Mouse (Mus musculus) heart, adult 2 months (tissue): ENCODE data around the gene Cgrrf1. TPM values are rescaled to one million over a fixed set of nuclear protein-coding genes. Genes with fewer than 3 reads are reported as not detected.

Source experiments
- DNase-seq, 2 experiments: peaks; one replicate each; pipeline ENCODE4 v3.0.0; 2021
- H3K27ac ChIP-seq: fragments of 200-600 bp; 2 replicates; pipeline ENCODE4 v1.8.1; 2022
- H3K27me3 ChIP-seq: fragments of 200-500 bp; 2 replicates; pipeline ENCODE4 v1.6.1; 2012; ENCODE audit warnings: mild to moderate bottlenecking, low read length, inconsistent platforms, mixed read lengths; ENCODE audit not compliant: control insufficient read depth, insufficient read depth
- H3K36me3 ChIP-seq: fragments of 200-500 bp; 2 replicates; pipeline ENCODE4 v1.6.1; 2012; ENCODE audit warnings: low read length, inconsistent platforms; ENCODE audit not compliant: control insufficient read depth, insufficient read depth
- H3K4me1 ChIP-seq: fragments of 200-500 bp; 2 replicates; pipeline ENCODE4 v1.6.1; 2011; ENCODE audit warnings: low read length; ENCODE audit not compliant: control insufficient read depth, insufficient read depth
- H3K4me3 ChIP-seq: fragments of 200-600 bp; 2 replicates; pipeline ENCODE4 v1.8.1; 2022
- H3K79me2 ChIP-seq: fragments of 200-500 bp; replicated peaks from 2 replicates; pipeline ENCODE4 v1.6.1; 2012; ENCODE audit warnings: mild to moderate bottlenecking, inconsistent platforms, low read length, moderate library complexity, mixed read lengths; ENCODE audit not compliant: control insufficient read depth, insufficient read depth
- H3K9ac ChIP-seq: fragments of 200-500 bp; 2 replicates; pipeline ENCODE4 v1.6.1; 2012; ENCODE audit warnings: low read depth, mild to moderate bottlenecking, control low read depth, inconsistent platforms, low read length, mixed read lengths
- CTCF ChIP-seq: fragments of 200-600 bp; IDR thresholded peaks from 2 replicates; pipeline ENCODE4 v1.8.1; 2022; ENCODE audit warnings: antibody characterized with exemption, mild to moderate bottlenecking, moderate library complexity
- EP300 ChIP-seq: fragments of 200-500 bp; IDR thresholded peaks from 2 replicates; pipeline ENCODE4 v1.6.1; 2011; ENCODE audit warnings: low read depth, low read length, control low read depth; ENCODE audit not compliant: insufficient read depth
- POLR2A ChIP-seq: fragments of 200-500 bp; IDR thresholded peaks from 2 replicates; pipeline ENCODE4 v1.6.1; 2011; ENCODE audit warnings: mild to moderate bottlenecking, low read depth, low read length, control low read depth; ENCODE audit not compliant: insufficient read depth
- WGBS: fragments of 180-500 bp; shearing (Covaris S2); methylation state at CpG from one replicate; pipeline ENCODE4 v1.1.7; 2018; 5-methylcytosine and 5-hydroxymethylcytosine counted together
- intact Hi-C: fragments of 180-260 bp; cut with DNase I; formaldehyde crosslinking; loops from one replicate; pipeline ENCODE4 v1.15.1; 2025
- polyA plus RNA-seq: library from polyadenylated mRNA; depleted of rRNA; stranded (reverse); fragments of >200 nt; gene quantifications from 2 replicates; pipeline ENCODE4 v1.2.3, GENCODE M21; 2012
- total RNA-seq, 2 experiments: library from RNA; stranded (reverse); gene quantifications; 2 replicates each; pipeline ENCODE4 v1.2.3; 2021

The Cgrrf1 gene
- total and polyA plus RNA-seq, 3 experiments = 20.6 to 38.5 (median 33.5) TPM

- H3K27ac ChIP-seq = no peak overlapping the region
- TF ChIP-seq POLR2A = no peak
- no peak for TF ChIP-seq CTCF
- TF ChIP-seq EP300 = no peak
- H3K4me1 ChIP-seq = 0 out of 2 replicates have a peak, but pooled peaks cover 1% of the 10 kb centered on the region
- H3K9ac ChIP-seq = no peak overlapping the region
- no peaks in the 10 kb centered on the region for H3K27me3 ChIP-seq
- no peaks in the 10 kb centered on the region for H3K79me2 ChIP-seq
- H3K4me3 ChIP-seq = no peak overlapping the region
- intact Hi-C loops = no loop called here
- H3K36me3 ChIP-seq = peaks cover 3% of the 10 kb centered on the region
- 74% methylated on average over 3 of the region's 3 CpGs for WGBS
- no peak for DNase-seq
These were observed 31.1 kb upstream of the Cgrrf1 start for GRCm38 (mm10) chr14:46800684-46801345.

DNA sequence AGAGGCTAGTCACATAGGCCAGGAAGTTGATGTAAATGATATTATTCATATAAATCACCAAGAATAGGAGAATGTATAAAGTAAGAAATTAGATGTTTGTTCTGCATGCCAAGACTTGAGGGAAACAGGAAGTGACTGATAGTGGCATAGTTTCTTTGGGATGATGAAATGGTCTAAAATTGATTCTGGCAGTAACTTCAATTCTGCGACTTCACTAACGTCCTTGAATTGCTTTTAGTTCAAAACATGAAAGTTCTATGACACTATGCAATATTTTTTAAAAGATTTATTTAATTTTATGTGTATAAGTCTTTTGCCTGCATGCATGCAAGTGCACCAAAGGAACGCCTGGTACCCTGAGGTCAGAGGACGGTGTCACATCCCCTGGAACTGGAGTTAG lies 28.7 kb upstream of the Cgrrf1 start:
- WGBS = 79% methylated on average over 4 of the region's 4 CpGs
- intact Hi-C loops = no loop called here

GRCm38 (mm10) chr14:46803791-46804190 lies 28.1 kb upstream of the Cgrrf1 start:
- DNase-seq = no peak
- intact Hi-C loops = no loop called here
- 0 out of 2 replicates have a peak, but pooled peaks cover 1% of the 10 kb centered on the region for H3K4me1 ChIP-seq
- H3K9ac ChIP-seq = no peak overlapping the region
- WGBS = 51% methylated on average over 1 of the region's 1 CpGs
- TF ChIP-seq CTCF = no peak
- TF ChIP-seq POLR2A = no peak
- TF ChIP-seq EP300 = no peak
- H3K4me3 ChIP-seq = no peak overlapping the region
- peaks cover 4% of the 10 kb centered on the region for H3K36me3 ChIP-seq
- no peaks in the 10 kb centered on the region for H3K79me2 ChIP-seq
- no peak overlapping the region for H3K27ac ChIP-seq
- no peaks in the 10 kb centered on the region for H3K27me3 ChIP-seq

More for the DNA sequence above, 28.7 kb upstream of the Cgrrf1 start:
- Histone ChIP-seq H3K4me3 (no peak overlapping the region), H3K27me3 (no peaks in the 10 kb centered on the region), H3K27ac (no peak overlapping the region), H3K9ac (no peak overlapping the region), H3K4me1 (0 out of 2 replicates have a peak, but pooled peaks cover 1% of the 10 kb centered on the region), H3K36me3 (peaks cover 4% of the 10 kb centered on the region), H3K79me2 (no peaks in the 10 kb centered on the region)
- TF ChIP-seq CTCF = no peak
- no peak for TF ChIP-seq EP300
- no peak for TF ChIP-seq POLR2A
- no peak for DNase-seq

- Histone ChIP-seq H3K4me3 (no peak overlapping the region), H3K4me1 (0 out of 2 replicates have a peak, but pooled peaks cover 1% of the 10 kb centered on the region), H3K79me2 (no peaks in the 10 kb centered on the region), H3K27ac (no peak overlapping the region), H3K36me3 (peaks cover 11% of the 10 kb centered on the region), H3K27me3 (no peaks in the 10 kb centered on the region), H3K9ac (no peak overlapping the region)
- intact Hi-C loops = no loop called here
- TF ChIP-seq EP300 (no peak), POLR2A (no peak), CTCF (no peak)
- WGBS = 82% methylated on average over 5 of the region's 5 CpGs
- no peak for DNase-seq
These were observed 25.7 kb upstream of the Cgrrf1 start for GRCm38 (mm10) chr14:46806186-46806585.

DNA sequence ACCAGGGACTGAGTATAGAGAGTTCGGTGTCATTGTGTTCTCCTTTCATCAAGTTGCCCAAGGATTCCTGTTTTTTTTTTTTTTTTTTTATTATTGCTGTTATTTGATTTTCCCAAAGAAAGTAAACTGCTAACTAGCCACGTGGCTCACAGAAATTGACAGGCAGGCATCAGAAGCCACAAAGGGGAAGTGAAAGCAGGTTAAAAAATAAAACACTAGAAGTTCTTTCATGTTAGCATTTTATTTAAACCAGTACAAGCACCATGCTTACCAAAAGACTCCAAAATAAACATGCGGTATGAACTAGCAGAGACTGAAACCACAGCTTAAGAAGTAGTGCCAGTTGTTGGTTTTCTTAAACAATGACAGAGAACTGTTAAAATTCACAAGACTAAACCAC lies 24.0 kb upstream of the Cgrrf1 start:
- Histone ChIP-seq H3K36me3 (peaks cover 13% of the 10 kb centered on the region), H3K4me3 (no peak overlapping the region), H3K79me2 (no peaks in the 10 kb centered on the region), H3K4me1 (0 out of 2 replicates have a peak, but pooled peaks cover 1% of the 10 kb centered on the region), H3K9ac (no peak overlapping the region), H3K27me3 (no peaks in the 10 kb centered on the region), H3K27ac (no peak overlapping the region)
- intact Hi-C loops = no loop called here
- 61% methylated on average over 3 of the region's 3 CpGs for WGBS
- DNase-seq = no peak
- TF ChIP-seq CTCF (no peak), POLR2A (no peak), EP300 (no peak)

DNA sequence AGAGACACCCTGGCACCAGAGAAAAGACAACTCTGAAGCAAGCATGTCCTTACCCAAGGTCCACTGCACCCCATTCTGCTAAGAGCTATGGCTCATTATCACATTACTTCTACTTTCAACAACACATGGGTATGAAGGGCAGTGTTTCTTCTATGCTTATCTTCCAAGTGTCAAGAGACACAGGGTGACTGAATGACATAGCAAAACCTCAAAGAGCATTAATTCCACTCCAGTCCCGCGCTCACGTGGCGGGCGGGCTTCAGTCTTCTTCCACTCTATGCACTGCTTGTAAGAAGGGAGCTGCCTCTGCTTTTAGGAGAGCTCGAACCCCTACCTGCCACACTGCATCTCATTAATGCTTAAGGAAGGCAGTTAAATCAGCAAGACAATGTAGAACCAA lies 16.3 kb upstream of the Cgrrf1 start:
- Histone ChIP-seq H3K27ac (no peak overlapping the region), H3K4me3 (no peak overlapping the region), H3K27me3 (no peaks in the 10 kb centered on the region), H3K79me2 (peaks cover 6% of the 10 kb centered on the region; the same call in 1 of the 2 replicates), H3K9ac (no peak overlapping the region), H3K4me1 (peaks cover 6% of the 10 kb centered on the region), H3K36me3 (peaks cover 9% of the 10 kb centered on the region)
- WGBS = 78% methylated on average over 6 of the region's 6 CpGs
- no peak for TF ChIP-seq EP300
- TF ChIP-seq CTCF = no peak
- TF ChIP-seq POLR2A = no peak
- intact Hi-C loops = no loop called here
- no peak for DNase-seq
